Mouse (Mus musculus) ES-E14 (cell line): ENCODE measurements around the gene Slc1a5. TPM values are rescaled to one million over a fixed set of nuclear protein-coding genes. Genes with fewer than 3 reads are reported as not detected.

Experiments used
- DNase-seq: peaks from one replicate; pipeline ENCODE4 v3.0.0-alpha.2; 2013; ENCODE audit warnings: low read depth, low spot score
- H3K27ac ChIP-seq: 2 replicates; pipeline ENCODE4 v1.5.1; 2012; ENCODE audit warnings: low read depth, mild to moderate bottlenecking, low read length, moderate library complexity, mixed read lengths; ENCODE audit not compliant: poor library complexity, insufficient read depth, severe bottlenecking
- H3K36me3 ChIP-seq: 2 replicates; pipeline ENCODE4 v1.6.1; 2012; ENCODE audit warnings: mild to moderate bottlenecking, low read length, moderate library complexity, mixed read lengths; ENCODE audit not compliant: control insufficient read depth, poor library complexity, insufficient read depth, severe bottlenecking
- H3K4me1 ChIP-seq, 2 experiments: fragments of 150-350 bp in 1 of 2; sonication (generic) in 1 of 2; 2 replicates each; pipeline ENCODE4 v1.6.1; 2012; ENCODE audit warnings: low read length in 2 of 2, mild to moderate bottlenecking in 1 of 2, mixed read lengths in 1 of 2; ENCODE audit not compliant: control insufficient read depth in 2 of 2, insufficient read depth in 2 of 2, poor library complexity in 1 of 2
- H3K4me3 ChIP-seq, 2 experiments: fragments of 150-350 bp in 1 of 2; sonication (generic) in 1 of 2; 2 replicates each; pipeline ENCODE4 v1.5.1; 2012; ENCODE audit warnings: low read length in 2 of 2, low read depth in 1 of 2, mild to moderate bottlenecking in 1 of 2, mixed read lengths in 1 of 2; ENCODE audit not compliant: insufficient read depth in 1 of 2, poor library complexity in 1 of 2, severe bottlenecking in 1 of 2
- H3K9ac ChIP-seq: 2 replicates; pipeline ENCODE4 v1.6.1; 2012; ENCODE audit warnings: low read depth, mild to moderate bottlenecking, low read length, mixed read lengths; ENCODE audit not compliant: poor library complexity, insufficient read depth, severe bottlenecking
- H3K9me3 ChIP-seq: fragments of 150-350 bp; sonication (generic); 2 replicates; pipeline ENCODE4 v1.6.1; 2012; ENCODE audit warnings: low read depth, mild to moderate bottlenecking, low read length; ENCODE audit not compliant: control insufficient read depth, insufficient read depth
- CHD2 ChIP-seq: IDR thresholded peaks from 2 replicates; pipeline ENCODE4 v1.6.1; 2014; ENCODE audit warnings: mild to moderate bottlenecking, low read depth, low read length, inconsistent platforms
- HCFC1 ChIP-seq: IDR thresholded peaks from 2 replicates; pipeline ENCODE4 v1.6.1; 2012; ENCODE audit warnings: low read length, inconsistent platforms, borderline replicate concordance; ENCODE audit not compliant: insufficient read depth
- MAFK ChIP-seq: IDR thresholded peaks from 2 replicates; pipeline ENCODE4 v1.6.1; 2014; ENCODE audit warnings: mild to moderate bottlenecking, low read depth, low read length, inconsistent platforms; ENCODE audit not compliant: insufficient read depth
- ZC3H11A ChIP-seq: IDR thresholded peaks from 2 replicates; pipeline ENCODE4 v1.6.1; 2012; ENCODE audit warnings: low read depth, mild to moderate bottlenecking, inconsistent platforms, low read length, borderline replicate concordance
- ZNF384 ChIP-seq: IDR thresholded peaks from 2 replicates; pipeline ENCODE4 v1.6.1; 2012; ENCODE audit warnings: low read depth, low read length, inconsistent platforms
- in situ Hi-C, 2 experiments: fragments of 600-800 bp; cut with MboI; formaldehyde crosslinking; loops; one replicate each; pipeline ENCODE4 v1.15.1; 2025; ENCODE audit warnings: low sequenced_read_pairs in 2 of 2, inconsistent platforms in 1 of 2; ENCODE audit not compliant: unreplicated experiment in 2 of 2
- total RNA-seq: library from RNA; depleted of rRNA; stranded (reverse); fragments of 300-350 nt; gene quantifications from 2 replicates; pipeline ENCODE4 v1.2.3, GENCODE M21; 2012

The Slc1a5 gene
- total RNA-seq, 1 experiment: 72.0 TPM

- Histone ChIP-seq H3K27ac (no peak overlapping the region), H3K9ac (no peak overlapping the region), H3K4me1 (0 out of 4 replicates have a peak, but pooled peaks cover 0 to 3% of the 10 kb centered on the region in 2 experiments), H3K36me3 (peaks cover 47% of the 10 kb centered on the region), H3K4me3 (no peak overlapping the region), H3K9me3 (no peaks in the 10 kb centered on the region)
- TF ChIP-seq CHD2: no peak
- no peak for TF ChIP-seq MAFK
- no peak for TF ChIP-seq ZNF384
- TF ChIP-seq ZC3H11A: no peak
- TF ChIP-seq HCFC1: no peak
- in situ Hi-C loops: no loop called here
- DNase-seq: no peak
These were observed 13.7 kb downstream of the Slc1a5 start for GRCm38 (mm10) chr7:16794886-16795285.

DNA sequence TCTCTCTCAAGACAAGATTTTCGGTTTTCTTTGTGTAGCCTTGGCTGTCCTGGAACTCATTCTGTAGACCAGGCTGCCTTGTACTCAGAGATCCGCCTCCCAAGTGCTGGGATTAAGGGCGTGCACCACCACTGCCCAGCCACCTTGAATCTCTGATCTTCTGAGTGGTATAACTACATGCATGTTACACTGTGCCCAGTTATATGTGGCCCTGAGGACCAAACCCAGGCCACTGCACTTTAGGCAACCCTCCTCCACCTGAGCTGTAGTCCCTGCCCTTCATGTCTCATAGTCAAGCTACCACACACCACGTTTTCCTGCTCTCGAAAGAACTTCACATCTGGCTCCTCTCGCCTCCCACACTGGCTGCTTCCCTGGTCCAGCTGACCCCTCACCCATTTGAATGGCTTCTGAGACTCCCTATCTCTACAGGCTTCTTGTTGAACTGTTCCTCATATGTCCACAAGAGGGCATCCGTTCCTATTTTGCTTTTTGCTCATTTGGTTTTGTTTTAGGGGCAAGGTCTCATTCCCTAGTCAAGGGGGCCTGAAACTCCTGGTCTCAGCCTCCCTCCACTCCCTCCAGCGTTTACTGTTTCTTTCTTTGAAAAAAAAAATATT lies 23.4 kb downstream of the Slc1a5 start:
- Histone ChIP-seq H3K4me1 (0 out of 4 replicates have a peak, but pooled peaks cover 0 to 1% of the 10 kb centered on the region in 2 experiments), H3K36me3 (no peaks in the 10 kb centered on the region), H3K27ac (no peak overlapping the region), H3K9ac (no peak overlapping the region), H3K4me3 (no peak overlapping the region), H3K9me3 (no peaks in the 10 kb centered on the region)
- in situ Hi-C loops: loop anchor here in 1 of 2 experiments (25.0 kb wide), 1 partner anchor 108 kb away; the partner anchor contains the start of genes Calm3 and Ptgir
- no peak for DNase-seq
- TF ChIP-seq MAFK (no peak), ZNF384 (no peak), HCFC1 (no peak), ZC3H11A (no peak), CHD2 (no peak)

DNA sequence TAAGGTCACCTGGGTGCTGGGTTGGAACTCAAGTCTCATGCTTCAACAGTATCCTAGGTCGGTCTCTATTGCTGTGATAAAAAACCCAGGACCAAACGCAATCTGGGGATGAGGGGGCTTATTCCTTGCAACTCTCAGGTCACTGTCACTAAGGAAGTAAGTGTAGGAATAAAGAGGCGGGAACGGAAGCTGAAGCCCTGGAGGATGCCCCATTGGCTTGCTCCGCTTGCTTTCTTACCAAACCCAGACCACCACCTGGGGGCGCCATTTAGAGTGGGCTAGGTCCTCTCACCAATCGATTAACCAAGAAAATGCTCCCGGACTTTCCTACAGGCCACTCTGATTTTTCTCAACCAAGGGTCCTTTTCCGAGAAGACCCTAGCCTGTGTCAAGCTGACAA lies 26.8 kb downstream of the Slc1a5 start:
- no peaks in the 10 kb centered on the region for H3K9me3 ChIP-seq
- TF ChIP-seq ZC3H11A: no peak
- no peak for TF ChIP-seq CHD2
- no peak for TF ChIP-seq MAFK
- no peak for TF ChIP-seq HCFC1
- TF ChIP-seq ZNF384: no peak
- H3K9ac ChIP-seq: no peak overlapping the region
- no peak for DNase-seq
- H3K27ac ChIP-seq: no peak overlapping the region
- H3K4me1 ChIP-seq: 0 out of 4 replicates have a peak, but pooled peaks cover 0 to 1% of the 10 kb centered on the region in 2 experiments
- peak overlapping the region in 1 of 2 experiments; percentile 36; a peak in 1 of 4 replicates for H3K4me3 ChIP-seq
- H3K36me3 ChIP-seq: no peaks in the 10 kb centered on the region
- in situ Hi-C loops: loop anchor here in 1 of 2 experiments (25.0 kb wide), 1 partner anchor 104 kb away; the partner anchor contains the start of genes Calm3 and Ptgir

- Histone ChIP-seq H3K36me3 (no peaks in the 10 kb centered on the region), H3K9me3 (no peaks in the 10 kb centered on the region)
These were observed 27.5 kb downstream of the Slc1a5 start for GRCm38 (mm10) chr7:16808647-16809046.

More at GRCm38 (mm10) chr7:16808647-16809046, 27.5 kb downstream of the Slc1a5 start:
- 0 out of 4 replicates have a peak, but pooled peaks cover 0 to 1% of the 10 kb centered on the region in 2 experiments for H3K4me1 ChIP-seq
- in situ Hi-C loops: loop anchor here in 1 of 2 experiments (25.0 kb wide), 1 partner anchor 104 kb away; the partner anchor contains the start of genes Calm3 and Ptgir
- no peak for DNase-seq
- no peak overlapping the region for H3K4me3 ChIP-seq
- no peak overlapping the region for H3K27ac ChIP-seq
- TF ChIP-seq ZC3H11A: no peak
- TF ChIP-seq MAFK: no peak
- no peak for TF ChIP-seq ZNF384
- H3K9ac ChIP-seq: no peak overlapping the region
